Mouse (Mus musculus) CH12.LX (cell line): ENCODE data around the gene Myo10. TPM values are rescaled to one million over a fixed set of nuclear protein-coding genes. Genes with fewer than 3 reads are reported as not detected.

Experiments
- DNase-seq: peaks from one replicate; pipeline ENCODE4 v3.0.0-alpha.2; 2013; ENCODE audit errors: extremely low read depth
- H3K27ac ChIP-seq: 2 replicates; pipeline ENCODE4 v1.5.1; 2012; ENCODE audit warnings: low read depth, mild to moderate bottlenecking, control low read depth, moderate library complexity; ENCODE audit not compliant: insufficient read depth
- H3K27me3 ChIP-seq: replicated peaks from 2 replicates; pipeline ENCODE3; 2012; ENCODE audit warnings: inconsistent platforms
- H3K36me3 ChIP-seq, 2 experiments: replicated peaks in 1 of 2; 2 replicates each; pipeline versions ENCODE3 to v1.6.1; 2012; ENCODE audit warnings: inconsistent platforms in 1 of 2, low read length in 1 of 2, mild to moderate bottlenecking in 1 of 2, mixed read lengths in 1 of 2, moderate library complexity in 1 of 2; ENCODE audit not compliant: control insufficient read depth in 1 of 2, insufficient read depth in 1 of 2
- H3K4me1 ChIP-seq, 2 experiments: 2 replicates each; pipeline ENCODE4 v1.6.1; 2012; ENCODE audit warnings: inconsistent platforms in 1 of 2, moderate library complexity in 1 of 2; ENCODE audit not compliant: insufficient read depth in 2 of 2, control insufficient read depth in 1 of 2
- H3K4me2 ChIP-seq: 2 replicates; pipeline ENCODE4 v1.6.1; 2012; ENCODE audit warnings: low read depth, mild to moderate bottlenecking, control low read depth; ENCODE audit not compliant: poor library complexity, insufficient read depth, severe bottlenecking
- H3K4me3 ChIP-seq, 3 experiments: fragments of 150-350 bp in 1 of 3; sonication (generic) in 1 of 3; replicated peaks in 1 of 3; 2 replicates each; pipeline versions ENCODE3 to v1.5.1; 2011 to 2012; ENCODE audit warnings: low read depth in 2 of 3, low read length in 2 of 3, mild to moderate bottlenecking in 2 of 3, moderate library complexity in 2 of 3, control low read depth in 1 of 3, improper control_type of control experiment in 1 of 3, inconsistent platforms in 1 of 3, mixed read lengths in 1 of 3; ENCODE audit not compliant: poor library complexity in 1 of 3
- H3K79me2 ChIP-seq: replicated peaks from 2 replicates; pipeline ENCODE4 v1.6.1; 2012; ENCODE audit warnings: mild to moderate bottlenecking, moderate library complexity; ENCODE audit not compliant: control insufficient read depth, poor library complexity, insufficient read depth, severe bottlenecking; ENCODE audit errors: extremely low read depth
- H3K9ac ChIP-seq: 2 replicates; pipeline ENCODE4 v1.6.1; 2012; ENCODE audit warnings: low read depth, mild to moderate bottlenecking, control low read depth, moderate library complexity; ENCODE audit not compliant: insufficient read depth
- H3K9me3 ChIP-seq: replicated peaks from 2 replicates; pipeline ENCODE3; 2012; ENCODE audit warnings: low read length, inconsistent platforms, mixed read lengths
- BHLHE40 ChIP-seq: IDR thresholded peaks from 2 replicates; pipeline ENCODE4 v1.6.1; 2011; ENCODE audit warnings: mild to moderate bottlenecking, low read depth, low read length, improper control_type of control experiment
- CHD1 ChIP-seq: IDR thresholded peaks from 2 replicates; pipeline ENCODE4 v1.6.1; 2012; ENCODE audit warnings: low read depth, low read length, improper control_type of control experiment, inconsistent platforms
- CTCF ChIP-seq, 2 experiments: IDR thresholded peaks in 1 of 2; conservative IDR thresholded peaks in 1 of 2; 2 replicates each; pipeline ENCODE4 v1.5.1; 2011 to 2012; ENCODE audit warnings: low read depth in 2 of 2, low read length in 2 of 2, improper control_type of control experiment in 1 of 2, inconsistent platforms in 1 of 2, mild to moderate bottlenecking in 1 of 2, moderate library complexity in 1 of 2
- ELF1 ChIP-seq: IDR thresholded peaks from 2 replicates; pipeline ENCODE4 v1.6.1; 2014; ENCODE audit warnings: low read depth, mild to moderate bottlenecking, inconsistent platforms, low read length, improper control_type of control experiment
- EP300 ChIP-seq: IDR thresholded peaks from 2 replicates; pipeline ENCODE4 v1.6.1; 2011; ENCODE audit warnings: low read length, improper control_type of control experiment
- ETS1 ChIP-seq: conservative IDR thresholded peaks from 2 replicates; pipeline ENCODE4 v1.6.1; 2012; ENCODE audit warnings: low read depth, mild to moderate bottlenecking, inconsistent platforms, low read length, improper control_type of control experiment, moderate library complexity
- GABPA ChIP-seq: IDR thresholded peaks from 2 replicates; pipeline ENCODE4 v1.6.1; 2012; ENCODE audit warnings: low read depth, low read length, improper control_type of control experiment, inconsistent platforms; ENCODE audit not compliant: insufficient replicate concordance
- KAT2A ChIP-seq: IDR thresholded peaks from 2 replicates; pipeline ENCODE4 v1.6.1; 2012; ENCODE audit warnings: low read length, improper control_type of control experiment, inconsistent platforms; ENCODE audit not compliant: insufficient replicate concordance
- MAFK ChIP-seq: IDR thresholded peaks from 2 replicates; pipeline ENCODE4 v1.6.1; 2011; ENCODE audit warnings: low read length, improper control_type of control experiment; ENCODE audit not compliant: insufficient replicate concordance
- MAZ ChIP-seq: IDR thresholded peaks from 2 replicates; pipeline ENCODE4 v1.6.1; 2012; ENCODE audit warnings: low read depth, mild to moderate bottlenecking, inconsistent platforms, low read length, improper control_type of control experiment, moderate library complexity
- MEF2A ChIP-seq: IDR thresholded peaks from 2 replicates; pipeline ENCODE4 v1.6.1; 2014; ENCODE audit warnings: low read depth, mild to moderate bottlenecking, inconsistent platforms, low read length, improper control_type of control experiment, borderline replicate concordance
- MYC ChIP-seq: IDR thresholded peaks from 2 replicates; pipeline ENCODE4 v1.6.1; 2011; ENCODE audit warnings: low read depth, mild to moderate bottlenecking, improper control_type of control experiment, low read length
- POLR2A ChIP-seq: IDR thresholded peaks from 2 replicates; pipeline ENCODE4 v1.6.1; 2011; ENCODE audit warnings: low read depth, mild to moderate bottlenecking, improper control_type of control experiment, low read length
- POLR2AphosphoS2 ChIP-seq: IDR thresholded peaks from 2 replicates; pipeline ENCODE4 v1.6.1; 2011; ENCODE audit warnings: low read depth, low read length, improper control_type of control experiment
- RAD21 ChIP-seq: IDR thresholded peaks from 2 replicates; pipeline ENCODE4 v1.6.1; 2011; ENCODE audit warnings: low read depth, mild to moderate bottlenecking, low read length, improper control_type of control experiment, moderate library complexity
- SMC3 ChIP-seq: IDR thresholded peaks from 2 replicates; pipeline ENCODE4 v1.6.1; 2011; ENCODE audit warnings: low read depth, low read length, improper control_type of control experiment
- UBTF ChIP-seq: IDR thresholded peaks from 2 replicates; pipeline ENCODE4 v1.6.1; 2012; ENCODE audit warnings: low read depth, mild to moderate bottlenecking, inconsistent platforms, low read length, improper control_type of control experiment, moderate library complexity
- USF2 ChIP-seq: conservative IDR thresholded peaks from 2 replicates; pipeline ENCODE4 v1.6.1; 2011; ENCODE audit warnings: low read depth, low read length, improper control_type of control experiment
- ZMIZ1 ChIP-seq: IDR thresholded peaks from 2 replicates; pipeline ENCODE4 v1.6.1; 2012; ENCODE audit warnings: low read depth, mild to moderate bottlenecking, inconsistent platforms, low read length, improper control_type of control experiment
- ZNF384 ChIP-seq: IDR thresholded peaks from 2 replicates; pipeline ENCODE4 v1.6.1; 2012; ENCODE audit warnings: low read depth, low read length, improper control_type of control experiment, inconsistent platforms
- dilution Hi-C: fragments of 300-500 bp; cut with MboI; formaldehyde crosslinking; loops from 2 replicates; pipeline ENCODE4 v1.14.3; 2020; ENCODE audit warnings: low sequenced_read_pairs; ENCODE audit not compliant: extremely low pct_unique_long_range_greater_than_20kb, extremely low pct_ligation_motif_present
- in situ Hi-C: fragments of 300-500 bp; cut with MboI; formaldehyde crosslinking; loops from 3 replicates; pipeline ENCODE4 v1.14.3; 2019; ENCODE audit warnings: low sequenced_read_pairs, low pct_ligation_motif_present, low pct_unique_long_range_greater_than_20kb, mixed read lengths
- polyA plus RNA-seq: library from polyadenylated mRNA; unstranded; fragments of >175 nt; gene quantifications from 2 replicates; pipeline ENCODE4 v1.2.1, GENCODE M21; 2012; ENCODE audit warnings: low read depth; ENCODE audit not compliant: insufficient read length
- total RNA-seq, 2 experiments: library from RNA; depleted of rRNA; stranded (reverse); fragments of 300-350 nt in 1 of 2; fragments of >200 nt in 1 of 2; gene quantifications; 2 replicates each; pipeline ENCODE4 v1.2.3; 2012 to 2014

Gene Myo10
- total and polyA plus RNA-seq, 3 experiments = 6.4 to 13.6 (median 8.6) TPM

- no peak for DNase-seq
- no peak overlapping the region for H3K4me3 ChIP-seq
- H3K9ac ChIP-seq = no peak overlapping the region
- H3K4me2 ChIP-seq = no peak overlapping the region
- in situ Hi-C loops (no loop called here), dilution Hi-C loops (no loop called here)
- no peak for TF ChIP-seq ZMIZ1
- no peak for TF ChIP-seq MEF2A
- no peaks in the 10 kb centered on the region for H3K9me3 ChIP-seq
- H3K27ac ChIP-seq = no peak overlapping the region
- no peaks in the 10 kb centered on the region for H3K27me3 ChIP-seq
- H3K79me2 ChIP-seq = no peaks in the 10 kb centered on the region
- H3K36me3 ChIP-seq = no peaks in the 10 kb centered on the region
- H3K4me1 ChIP-seq = 0 out of 4 replicates have a peak, but pooled peaks cover 0 to 5% of the 10 kb centered on the region in 2 experiments
These were observed 56.8 kb downstream of the Myo10 start for GRCm38 (mm10) chr15:25679081-25679480.

- TF ChIP-seq ZNF384 = no peak
- no peak for TF ChIP-seq CHD1
- TF ChIP-seq CTCF (conservative IDR thresholded peaks at IDR 0.05 in 1 of 2, IDR thresholded peaks at IDR 0.05 in 1 of 2; ENCODE audit: low read depth in 2 of 2, low read length in 2 of 2) = no peak
- TF ChIP-seq USF2 = no peak
- TF ChIP-seq BHLHE40 = no peak
- TF ChIP-seq ELF1 = no peak
- no peak for TF ChIP-seq RAD21
- TF ChIP-seq MYC = no peak
- no peak for TF ChIP-seq GABPA
- no peak for TF ChIP-seq POLR2A
- no peak for TF ChIP-seq UBTF
- TF ChIP-seq SMC3 = no peak
- TF ChIP-seq ZMIZ1 = no peak
- no peak for TF ChIP-seq KAT2A
- TF ChIP-seq ETS1 = no peak
- no peak for TF ChIP-seq MAZ
- no peak for TF ChIP-seq POLR2AphosphoS2
- no peak for TF ChIP-seq MAFK
- no peak for TF ChIP-seq EP300
- H3K9ac ChIP-seq = no peak overlapping the region
- no peaks in the 10 kb centered on the region for H3K36me3 ChIP-seq
- H3K4me2 ChIP-seq = no peak overlapping the region
- no peak overlapping the region for H3K27ac ChIP-seq
- H3K9me3 ChIP-seq = no peaks in the 10 kb centered on the region
- H3K4me3 ChIP-seq = no peak overlapping the region
- H3K27me3 ChIP-seq = no peaks in the 10 kb centered on the region
- no peaks in the 10 kb centered on the region for H3K79me2 ChIP-seq
- in situ Hi-C loops (no loop called here), dilution Hi-C loops (no loop called here)
- DNase-seq = no peak
- H3K4me1 ChIP-seq = 0 out of 4 replicates have a peak, but pooled peaks cover 0 to 5% of the 10 kb centered on the region in 2 experiments
These were observed 57.3 kb downstream of the Myo10 start for GRCm38 (mm10) chr15:25679616-25680015.
